Mouse (Mus musculus) midbrain, embryonic 13.5 days (tissue): ENCODE data around the gene Nit2. TPM values are rescaled to one million over a fixed set of nuclear protein-coding genes. Genes with fewer than 3 reads are reported as not detected.

Source experiments
- ATAC-seq: fragments of 200-750 bp; cut with Nextera tagmentation; 2 replicates; pipeline ENCODE4 v1.8.0; 2017; ENCODE audit warnings: mild to moderate bottlenecking, moderate TSS enrichment, moderate library complexity
- H3K27ac ChIP-seq: fragments of 300-500 bp; sonication (generic); 2 replicates; pipeline ENCODE4 v1.5.1; 2015; ENCODE audit warnings: inconsistent platforms, mild to moderate bottlenecking, moderate library complexity
- H3K27me3 ChIP-seq: fragments of 300-500 bp; sonication (generic); 2 replicates; pipeline ENCODE4 v1.6.1; 2015; ENCODE audit warnings: mild to moderate bottlenecking, inconsistent platforms
- H3K36me3 ChIP-seq: fragments of 300-500 bp; sonication (generic); 2 replicates; pipeline ENCODE4 v1.6.1; 2015; ENCODE audit warnings: mild to moderate bottlenecking, inconsistent platforms
- H3K4me1 ChIP-seq: fragments of 300-500 bp; sonication (generic); replicated peaks from 2 replicates; pipeline ENCODE4 v1.6.1; 2015; ENCODE audit warnings: inconsistent platforms
- H3K4me2 ChIP-seq: fragments of 300-500 bp; sonication (generic); replicated peaks from 2 replicates; pipeline ENCODE4 v1.6.1; 2015; ENCODE audit warnings: moderate library complexity, mild to moderate bottlenecking, inconsistent platforms
- H3K4me3 ChIP-seq: fragments of 300-500 bp; sonication (generic); replicated peaks from 2 replicates; pipeline ENCODE4 v1.5.1; 2015; ENCODE audit warnings: mild to moderate bottlenecking, inconsistent platforms
- H3K9ac ChIP-seq: fragments of 300-500 bp; sonication (generic); replicated peaks from 2 replicates; pipeline ENCODE4 v1.6.1; 2015; ENCODE audit warnings: mild to moderate bottlenecking, inconsistent platforms
- H3K9me3 ChIP-seq: fragments of 300-500 bp; sonication (generic); 2 replicates; pipeline ENCODE4 v1.6.1; 2016; ENCODE audit warnings: mild to moderate bottlenecking, inconsistent platforms
- WGBS: fragments of 180-500 bp; shearing (Covaris S2); methylation state at CpG from one replicate; pipeline ENCODE4 v1.1.7; 2015; 5-methylcytosine and 5-hydroxymethylcytosine counted together
- polyA plus RNA-seq: library from polyadenylated mRNA; unstranded; fragments of >200 nt; fragmentation: Nextera tagmentation; extraction: Ambion mirVana; gene quantifications from 2 replicates; pipeline ENCODE4 v1.2.1, GENCODE M21; 2015

Gene Nit2
- polyA plus RNA-seq, 1 experiment from 2014 or later = 41.3 TPM

GRCm38 (mm10) chr16:57121816-57122415 lies 45.2 kb downstream of the Nit2 start:
- ATAC-seq = no peak
- WGBS = under 1% methylated on average over 58 of the region's 59 CpGs

GRCm38 (mm10) chr16:57120913-57121815 lies 46.0 kb downstream of the Nit2 start, which contains the start of gene Tomm70a:
TSS of gene Tomm70a (plus strand) at chr16:57121703.
- Histone ChIP-seq H3K27ac (peak within 1 kb of the TSS; percentile 96), H3K36me3 (no peaks in the 10 kb centered on the region), H3K4me1 (peaks cover 20% of the 10 kb centered on the region), H3K9ac (peak within 1 kb of the TSS; percentile 95), H3K27me3 (no peaks in the 10 kb centered on the region), H3K4me3 (peak within 1 kb of the TSS; percentile 99), H3K4me2 (peak within 1 kb of the TSS; percentile 68), H3K9me3 (no peaks in the 10 kb centered on the region)
- peak; percentile 100 for ATAC-seq
- under 1% methylated on average over 36 of the region's 37 CpGs for whole genome bisulfite sequencing

More at GRCm38 (mm10) chr16:57121816-57122415, 45.2 kb downstream of the Nit2 start:
- peak overlapping the region; percentile 95 for H3K9ac ChIP-seq
- peak overlapping the region; percentile 68 for H3K4me2 ChIP-seq
- H3K27me3 ChIP-seq = no peaks in the 10 kb centered on the region
- peaks cover 20% of the 10 kb centered on the region for H3K4me1 ChIP-seq
- H3K27ac ChIP-seq = peak overlapping the region; percentile 96
- H3K9me3 ChIP-seq = no peaks in the 10 kb centered on the region
- no peaks in the 10 kb centered on the region for H3K36me3 ChIP-seq
- peak overlapping the region; percentile 99 for H3K4me3 ChIP-seq

- Histone ChIP-seq H3K27me3 (no peaks in the 10 kb centered on the region), H3K36me3 (no peaks in the 10 kb centered on the region), H3K4me1 (peaks cover 3% of the 10 kb centered on the region), H3K9ac (no peak overlapping the region), H3K4me3 (no peak overlapping the region), H3K9me3 (no peaks in the 10 kb centered on the region), H3K27ac (no peak overlapping the region), H3K4me2 (no peak overlapping the region)
- WGBS = 68% methylated on average over 2 of the region's 2 CpGs
- no peak for ATAC-seq
Measured at GRCm38 (mm10) chr16:57117562-57117961, 49.6 kb downstream of the Nit2 start.

- no peaks in the 10 kb centered on the region for H3K4me1 ChIP-seq
- no peaks in the 10 kb centered on the region for H3K36me3 ChIP-seq
- H3K4me2 ChIP-seq = no peak overlapping the region
- H3K9ac ChIP-seq = no peak overlapping the region
- no peaks in the 10 kb centered on the region for H3K9me3 ChIP-seq
- H3K27me3 ChIP-seq = no peaks in the 10 kb centered on the region
- no peak overlapping the region for H3K4me3 ChIP-seq
- ATAC-seq = no peak
- H3K27ac ChIP-seq = no peak overlapping the region
Measured at GRCm38 (mm10) chr16:57116066-57116465, 51.1 kb downstream of the Nit2 start.

Other genes starting within 250 kb of the Nit2 start
- 0.32 TPM in 1 of 2 replicates, not detected in the other for gene Lnp1, start 239.3 kb downstream of the Nit2 start, polyA plus RNA-seq
- not detected in 2 replicates for gene Tmem45a2, start 96.0 kb downstream of the Nit2 start, polyA plus RNA-seq
- 52.4 and 54.4 TPM in 2 replicates for gene Tomm70a, start 45.6 kb downstream of the Nit2 start, polyA plus RNA-seq
- 32.3 and 33.2 TPM in 2 replicates for gene Tbc1d23, start 64.2 kb upstream of the Nit2 start, polyA plus RNA-seq
- 0.24 and 0.45 TPM in 2 replicates for gene Tmem30c, start 125.5 kb upstream of the Nit2 start, polyA plus RNA-seq
- gene Filip1l, start 185.8 kb upstream of the Nit2 start, polyA plus RNA-seq = 1.8 and 2.9 TPM in 2 replicates